Mouse (Mus musculus): ENCODE data around the gene Igsf6.
"Not testable (repeated sequence)": the region's sequence is repeated elsewhere in the genome, so short reads cannot be mapped to it uniquely, and the experiment has no call there.

Igsf6 gene

DNA sequence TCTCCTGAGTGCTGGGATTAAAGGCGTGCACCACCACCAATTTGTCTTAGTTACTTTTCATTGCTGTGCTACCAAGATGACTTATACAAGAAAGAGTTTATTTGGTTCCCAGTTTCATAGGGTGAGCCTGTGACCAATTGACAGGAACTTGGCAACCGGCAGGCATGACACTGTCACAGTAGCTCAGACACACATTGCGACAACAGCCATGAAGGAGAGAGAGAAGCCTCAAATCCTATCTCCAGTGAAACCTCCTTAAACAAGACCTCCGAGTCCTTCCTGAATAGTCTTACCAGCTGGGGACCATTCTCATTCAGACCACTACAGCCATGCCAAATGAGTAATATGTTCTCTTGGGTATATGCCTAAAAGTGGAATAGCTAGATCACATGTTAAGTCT is 21.3 kb downstream of the Igsf6 start:
- no peak for DNase-seq (ENCODE audit: low spot score)

DNA sequence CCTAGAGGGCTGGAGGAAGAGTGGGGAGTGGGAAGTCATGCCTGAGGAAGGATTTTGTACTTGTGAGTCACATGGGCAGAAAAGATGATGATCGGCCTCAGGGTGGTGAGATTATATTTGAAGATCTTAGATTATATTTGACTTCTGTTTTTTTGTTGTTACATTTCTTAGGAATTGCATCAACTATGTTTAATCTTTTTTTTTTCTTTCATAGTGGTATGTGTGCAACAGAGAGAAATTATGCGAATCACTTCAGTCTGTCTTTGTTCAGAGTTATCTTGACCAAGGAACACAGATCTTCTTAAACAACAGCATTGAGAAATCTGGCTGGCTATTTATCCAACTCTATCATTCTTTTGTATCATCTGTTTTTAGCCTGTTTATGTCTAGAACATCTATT is 26.7 kb downstream of the Igsf6 start:
- no peak for DNase-seq (ENCODE audit: low spot score)

DNA sequence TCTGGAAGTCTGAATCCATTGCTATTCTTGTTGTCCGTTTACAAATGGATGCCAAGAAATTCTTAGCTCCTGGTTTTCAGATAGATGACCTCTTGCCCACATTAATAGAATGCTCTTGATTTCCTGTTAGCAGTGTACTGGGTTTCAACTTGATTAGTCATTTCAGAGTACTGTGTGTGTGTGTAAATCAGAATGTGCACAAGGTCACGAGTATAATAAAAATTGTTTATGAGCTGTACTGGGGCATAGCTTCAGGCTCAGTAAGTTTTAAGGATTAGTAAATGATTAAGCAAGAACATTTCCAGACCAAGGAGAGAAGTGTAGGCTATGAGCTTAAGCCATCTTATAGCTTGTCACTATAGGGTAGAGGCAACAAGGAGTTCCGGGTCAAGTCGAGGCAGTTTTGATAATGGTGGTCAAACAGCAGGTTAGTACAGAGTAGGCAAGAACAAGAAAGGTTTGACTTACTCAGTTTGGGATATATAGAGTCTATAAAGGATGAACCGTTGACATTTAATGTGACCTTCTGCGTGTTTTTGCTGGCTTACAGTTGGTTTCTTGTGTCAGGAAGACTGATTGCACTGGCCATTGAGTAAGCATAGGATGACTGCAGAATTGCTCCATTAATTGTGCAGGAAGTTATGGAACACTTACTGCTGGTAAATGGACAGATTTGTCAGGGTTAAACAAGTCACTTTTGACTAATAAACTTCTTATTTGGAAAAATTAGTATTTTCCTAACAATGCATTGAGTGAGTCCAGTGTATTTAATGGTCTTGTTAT is 28.5 kb downstream of the Igsf6 start:
- DNase-seq (ENCODE audit: low spot score): no peak

DNA sequence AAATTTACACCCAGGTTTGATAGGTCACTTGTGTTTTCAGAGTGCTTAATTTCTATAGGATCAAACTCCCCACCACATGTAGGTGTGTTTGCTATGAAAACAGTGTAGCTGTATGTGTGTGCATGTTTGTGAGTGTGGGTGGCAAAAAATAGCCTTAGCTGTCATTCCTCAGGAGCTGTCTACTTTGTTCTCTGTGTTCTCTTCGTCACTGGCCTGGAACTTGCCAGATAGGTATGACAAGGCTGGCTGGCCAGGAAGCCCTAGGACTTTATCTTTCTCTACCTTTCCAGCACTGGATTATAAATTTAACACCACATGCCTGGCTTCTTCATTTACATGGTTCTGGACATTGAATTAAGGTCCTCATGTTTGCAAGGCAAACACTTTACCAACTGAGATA is 30.1 kb downstream of the Igsf6 start:
- no peak for DNase-seq (ENCODE audit: low spot score)

DNA sequence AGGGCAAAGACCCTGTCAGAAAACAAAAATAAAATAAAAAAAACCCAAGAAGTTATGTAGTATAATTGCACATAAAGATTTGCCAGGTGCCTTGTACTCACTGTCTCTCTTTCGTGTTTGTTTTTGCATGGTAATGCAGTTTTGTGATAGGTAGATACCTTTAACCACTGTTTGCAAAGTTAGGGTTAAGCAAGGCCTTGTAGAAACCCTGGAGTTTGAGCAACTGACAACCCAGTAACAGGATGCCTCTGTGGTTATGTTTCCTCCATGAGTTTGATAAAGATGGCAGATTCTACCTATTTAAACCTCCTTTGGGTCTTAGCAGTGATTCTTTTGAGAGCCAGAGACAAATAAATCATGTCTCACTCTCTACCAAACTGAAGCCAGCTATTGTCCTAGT is 30.9 kb downstream of the Igsf6 start:
- DNase-seq (ENCODE audit: low spot score): no peak

DNA sequence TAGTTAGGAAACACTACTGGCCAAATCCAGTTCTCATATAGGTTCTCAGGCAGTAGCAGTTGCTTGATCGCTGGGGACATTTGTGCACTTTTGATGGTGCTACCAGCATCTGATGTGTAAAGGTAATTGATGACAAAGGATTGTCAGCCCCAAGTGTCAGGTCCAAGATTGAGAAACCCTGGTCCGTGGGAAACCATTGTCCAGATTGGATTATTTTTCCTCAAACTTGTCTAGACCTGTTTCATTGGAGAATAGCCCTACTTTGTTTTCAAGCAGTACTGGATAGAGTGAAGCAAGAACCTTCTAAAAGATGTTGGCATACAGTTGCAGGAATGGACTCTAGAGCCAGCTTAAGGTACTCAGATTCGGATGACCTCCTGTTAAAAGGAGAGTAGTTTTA is 31.4 kb downstream of the Igsf6 start:
- DNase-seq (ENCODE audit: low spot score): no peak

DNA sequence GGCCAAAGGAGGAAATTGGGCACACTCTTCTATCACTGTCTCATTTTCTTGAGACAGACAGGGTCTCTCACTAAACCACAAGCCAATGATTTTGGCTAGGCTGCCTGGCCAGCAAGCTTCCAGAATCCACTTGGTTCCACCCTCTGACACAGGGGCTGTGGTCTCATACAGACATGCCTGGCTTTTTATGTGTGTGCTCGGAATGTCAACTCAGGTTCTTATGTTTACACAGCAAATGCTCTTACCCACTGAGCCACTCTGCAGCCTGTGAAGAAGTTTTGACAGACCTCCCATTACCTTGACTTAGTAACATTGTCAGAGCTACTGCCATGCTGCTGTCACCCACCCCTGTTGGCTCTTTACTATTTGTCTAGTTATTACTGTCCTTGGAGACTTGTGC is 32.4 kb downstream of the Igsf6 start:
- no peak for DNase-seq (ENCODE audit: low spot score)

DNA sequence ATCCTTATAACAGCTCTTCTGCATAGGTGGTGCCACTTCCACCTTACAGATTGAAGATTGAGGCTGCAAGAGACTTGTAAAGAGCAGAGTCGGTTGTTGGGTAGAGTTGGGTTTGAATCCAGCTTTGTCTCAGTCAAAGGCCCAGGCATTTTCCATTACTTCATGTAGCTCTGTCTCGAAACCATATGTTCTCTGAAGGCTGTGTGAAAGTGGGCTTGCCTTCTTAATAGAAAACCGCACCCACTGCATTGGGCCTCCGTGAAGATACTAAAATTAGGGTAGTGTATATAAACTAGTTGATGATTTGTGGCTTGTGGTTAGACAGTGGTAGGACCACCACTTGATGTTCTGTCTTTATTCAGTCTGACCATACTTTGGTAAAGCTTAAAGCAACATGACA is 33.8 kb downstream of the Igsf6 start:
- no peak for DNase-seq (ENCODE audit: low spot score)

DNA sequence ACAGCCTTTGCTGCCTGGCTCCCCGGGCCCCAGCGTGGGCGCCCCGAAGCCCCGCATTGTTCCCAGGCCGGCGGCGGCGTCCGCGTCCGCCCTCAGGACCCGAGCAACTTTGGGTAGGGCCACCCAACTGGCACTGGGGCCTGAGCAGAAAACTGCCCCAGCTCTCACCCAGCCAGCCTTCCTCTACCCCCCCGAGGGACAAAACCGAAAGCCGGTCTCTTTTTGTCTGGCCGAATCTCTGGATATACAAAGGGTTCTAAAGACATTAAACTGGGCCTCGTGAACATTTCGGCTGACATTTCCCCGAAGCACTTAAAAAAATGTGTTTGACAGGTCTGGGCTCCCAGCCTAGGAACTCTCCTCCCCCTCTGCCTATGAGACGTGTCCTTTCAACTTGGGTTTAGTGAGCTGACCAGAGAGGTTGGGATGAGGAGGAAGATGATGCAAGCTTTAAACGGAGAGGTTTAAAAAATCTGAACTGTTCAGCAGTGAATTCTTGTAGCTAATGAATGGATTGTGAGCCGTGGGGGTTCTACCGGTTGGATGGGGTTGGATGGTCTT is 39.1 kb downstream of the Igsf6 start:
- DNase-seq (ENCODE audit: low spot score): no peak

DNA sequence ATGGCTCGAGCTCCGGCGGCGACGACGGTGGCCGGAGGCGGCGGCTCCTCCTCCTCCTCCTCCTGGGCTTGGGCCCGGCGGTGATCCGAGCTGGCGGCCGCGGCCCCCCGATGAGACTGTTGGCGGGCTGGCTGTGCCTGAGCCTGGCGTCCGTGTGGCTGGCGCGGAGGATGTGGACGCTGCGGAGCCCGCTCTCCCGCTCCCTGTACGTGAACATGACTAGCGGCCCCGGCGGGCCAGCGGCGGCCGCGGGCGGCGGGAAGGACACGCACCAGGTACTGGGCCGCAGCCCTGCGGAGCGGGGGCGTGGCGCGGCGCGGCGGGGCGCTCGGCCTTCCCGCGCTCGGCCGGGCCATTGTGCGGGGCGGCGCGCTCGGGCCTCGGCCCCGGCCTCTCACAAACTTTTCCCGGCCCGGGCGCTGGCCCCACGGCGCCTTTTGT is 39.7 kb downstream of the Igsf6 start:
- DNase-seq (ENCODE audit: low spot score): no peak

DNA sequence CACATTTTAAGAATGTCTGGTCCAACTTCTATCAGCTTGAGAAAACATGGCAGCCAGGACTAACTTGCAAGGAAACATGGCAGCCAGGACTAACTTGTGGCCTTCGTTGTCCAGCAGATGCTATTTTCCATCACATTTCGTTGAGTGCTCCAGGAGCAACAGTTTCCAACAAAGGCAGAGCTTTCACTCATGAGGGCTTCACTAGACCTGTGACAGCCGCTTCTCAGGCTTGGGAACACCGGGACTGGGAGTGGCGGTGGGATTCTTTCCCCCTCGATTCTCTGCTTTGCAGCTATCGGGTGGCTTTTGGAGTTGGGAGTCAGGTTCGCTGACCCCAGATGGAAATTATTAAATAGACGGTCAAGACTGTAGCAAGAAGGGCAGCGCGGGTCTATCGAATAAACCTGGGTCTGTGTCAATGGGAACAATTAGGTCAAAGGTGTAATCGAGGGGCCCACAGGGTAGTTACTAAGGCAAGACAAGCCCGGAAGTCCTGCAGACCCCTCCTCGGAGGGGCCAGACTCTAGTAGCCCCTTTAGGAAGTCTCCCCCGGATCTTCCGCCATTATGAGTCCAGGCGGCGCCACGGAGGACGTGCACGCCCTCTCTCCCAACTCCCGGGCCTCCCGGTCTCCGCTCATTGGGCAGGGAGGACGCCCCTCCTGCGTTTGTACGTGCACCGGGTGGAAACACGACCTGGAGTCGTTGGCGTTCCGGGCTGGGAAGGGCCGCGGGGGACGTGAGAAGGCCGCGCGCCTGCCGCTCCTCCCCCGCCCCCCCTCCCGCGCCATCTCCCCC is 40.3 kb downstream of the Igsf6 start, which contains the start of gene Mettl9:
Gene Mettl9 (plus strand): TSS at position 590 of the 797 bp plus-strand sequence.
- DNase-seq (ENCODE audit: low spot score): peak; percentile 96

DNA sequence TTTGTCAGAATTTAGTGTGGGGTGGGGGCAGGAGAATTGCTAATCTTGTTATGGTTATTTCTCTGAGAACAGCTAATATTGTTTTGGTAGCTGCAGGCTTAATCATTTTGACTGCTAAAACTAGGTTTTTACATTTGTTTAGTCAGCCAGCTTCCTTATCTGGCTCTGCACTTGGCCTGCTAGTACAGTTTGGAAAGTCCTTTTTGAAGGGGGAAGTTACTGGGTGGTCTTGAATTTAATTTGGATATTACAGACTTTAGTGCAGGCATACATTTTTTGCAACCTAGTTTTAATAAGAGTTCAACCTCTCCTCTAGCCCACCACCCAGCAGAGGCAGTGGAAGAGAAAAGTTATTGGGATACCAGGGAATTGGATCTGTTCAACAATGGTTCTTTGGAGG is 44.4 kb downstream of the Igsf6 start:
- not testable (repeated sequence) for DNase-seq (ENCODE audit: low spot score)

DNA sequence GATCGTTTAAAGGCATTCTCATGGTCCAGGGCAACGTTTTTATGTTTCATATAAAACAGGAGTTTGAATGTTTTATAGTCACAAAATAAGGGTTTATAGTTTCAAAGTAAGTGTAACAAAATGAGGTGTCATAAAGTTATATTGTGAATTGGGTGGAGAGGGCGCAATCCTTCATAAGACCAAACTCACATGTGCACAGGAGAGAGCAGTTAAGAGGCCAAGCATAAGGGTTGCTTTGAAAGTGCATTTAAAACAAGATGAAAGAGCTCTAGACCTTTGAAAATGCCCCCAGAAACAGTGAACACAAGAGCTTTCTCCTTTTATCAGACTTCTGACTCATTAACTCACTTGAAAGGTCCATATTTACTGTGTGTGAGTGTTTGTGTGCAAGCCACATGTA is 48.1 kb downstream of the Igsf6 start:
- no peak for DNase-seq (ENCODE audit: low spot score)

DNA sequence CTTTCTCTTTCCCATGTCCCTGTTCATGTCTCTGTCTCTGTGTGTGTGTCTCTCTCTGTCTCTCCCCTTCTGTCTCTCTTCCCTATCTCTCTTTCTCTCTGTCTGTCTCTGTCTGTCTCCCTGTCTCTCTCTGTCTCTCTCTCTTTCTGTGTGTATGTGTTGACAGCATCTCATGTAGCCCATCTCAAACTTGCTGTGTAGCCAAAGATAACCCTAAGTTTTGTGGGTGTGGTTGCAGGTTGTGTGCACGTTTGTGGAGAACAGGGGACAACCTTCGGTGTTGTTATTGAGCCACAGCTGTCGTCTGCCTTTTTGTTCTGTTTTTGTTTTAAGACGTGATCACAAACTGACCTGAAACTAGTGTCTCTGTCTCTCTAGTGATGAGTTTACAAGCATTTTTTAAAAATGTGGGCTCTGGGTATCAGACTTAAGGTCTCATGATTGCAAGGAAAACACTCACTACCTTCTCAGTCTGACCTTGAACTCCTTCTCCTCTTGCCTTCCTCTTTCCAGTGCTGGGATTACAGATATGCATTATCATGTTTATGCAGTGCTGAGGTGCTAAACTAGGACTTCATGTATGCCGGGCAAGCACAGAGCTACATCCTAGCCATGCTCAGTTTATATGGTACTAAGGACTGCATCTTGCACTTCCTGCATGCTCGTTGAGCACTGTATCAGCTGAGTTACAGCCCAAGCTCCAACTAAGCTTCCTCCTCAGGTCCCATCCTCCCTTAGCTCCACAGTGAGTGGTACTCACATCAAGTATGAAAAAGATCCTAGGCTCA is 49.0 kb downstream of the Igsf6 start:
- no peak for DNase-seq (ENCODE audit: low spot score)

DNA sequence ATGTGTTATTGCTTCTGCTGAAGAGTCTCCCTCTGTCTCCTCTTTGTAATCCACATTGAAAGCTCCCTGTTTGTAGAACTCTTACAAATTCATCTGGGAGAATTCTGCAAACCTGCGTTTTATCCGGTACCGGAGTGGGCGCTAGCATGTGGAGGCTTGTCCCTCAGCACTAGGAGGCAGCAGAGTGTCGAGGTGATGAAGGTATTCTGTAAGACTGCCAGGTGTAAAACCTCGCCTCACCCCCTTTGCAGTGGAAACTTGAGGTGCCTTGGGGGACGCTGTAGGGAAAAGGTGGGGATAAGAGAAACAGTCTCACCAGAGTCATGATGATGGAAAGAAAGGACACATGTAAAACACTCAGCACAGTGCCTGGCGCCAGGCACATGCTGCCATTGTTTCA is 54.1 kb downstream of the Igsf6 start:
- no peak for DNase-seq (ENCODE audit: low spot score)

DNA sequence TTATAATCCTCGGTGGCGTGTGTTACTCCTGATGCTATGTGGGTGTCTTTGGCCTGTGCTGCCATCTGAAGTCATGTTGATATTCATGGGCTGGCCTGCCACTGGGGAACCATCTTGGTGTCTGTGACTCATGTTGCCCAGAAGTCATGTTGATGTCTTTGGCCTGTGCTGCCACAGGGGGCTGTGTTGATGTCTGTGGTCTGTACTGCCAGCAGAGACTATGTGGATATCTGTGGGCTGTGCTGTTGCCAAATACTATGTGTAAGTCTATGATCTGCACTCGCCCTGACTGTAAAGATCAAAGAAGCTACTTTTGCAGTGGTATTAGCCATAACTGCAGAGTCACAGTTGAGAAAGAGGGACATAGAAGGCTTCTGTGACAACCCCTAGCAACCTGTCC is 55.6 kb downstream of the Igsf6 start:
- DNase-seq (ENCODE audit: low spot score): no peak

DNA sequence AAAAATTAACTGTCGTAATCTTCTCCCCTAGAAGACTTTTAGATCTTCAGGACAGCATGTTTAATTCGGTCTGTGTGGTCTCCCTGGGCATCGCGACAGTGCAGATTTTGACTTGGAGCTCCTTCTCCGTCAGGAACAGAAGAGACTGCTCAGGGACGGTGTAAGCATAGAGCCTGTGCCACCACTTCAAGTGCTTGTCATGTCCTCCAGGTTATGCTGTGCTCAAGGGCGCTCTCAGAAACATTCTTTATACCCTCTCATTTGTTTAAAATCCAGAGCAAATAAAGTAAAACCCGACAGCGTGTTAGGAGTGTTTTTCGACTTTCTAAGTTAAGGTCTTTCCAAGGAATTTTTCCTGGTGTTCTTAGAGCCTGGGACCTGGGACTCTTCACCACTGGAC is 59.9 kb downstream of the Igsf6 start:
- DNase-seq (ENCODE audit: low spot score): no peak
